20 mouse cellular contexts compared by ENCODE assay signal in genomic region chr11:101943055-101943454, GRCm38 (mm10). TPM values are rescaled to one million over a fixed set of nuclear protein-coding genes. Genes with fewer than 3 reads are reported as not detected.
A peak's percentile ranks its signal among the peaks of the same experiment; 100 is the strongest.
DNase-seq lines count a peak whose midpoint lies in the region; ATAC-seq lines count a peak whose summit lies in the region.
"Had no signal": no experiment of that assay in that cellular context is flagged by ENCODE, and none has a peak within 500 bp of the region (broad histone marks: within the 10 kb centered on the region; RNA-seq: fewer than 3 reads in every experiment).

No protein-coding gene starts in this region.

- DNase-seq in left cerebral cortex, postnatal 4 days, result peak; percentile 66
- no peak for DNase-seq in left cerebral cortex, adult 9 months (ENCODE audit: low spot score in 2 of 2)
- peak; percentile 94 for DNase-seq in cerebellum, adult 11-12 months
- peak; percentile 97 to 98 for DNase-seq in cerebellum, postnatal 10 days
- DNase-seq in gastrocnemius, postnatal 36 days, result no peak
- no peak for DNase-seq in urinary bladder, postnatal 4 days (ENCODE audit: low spot score in 2 of 2)
- DNase-seq: adrenal gland, postnatal 10 days; kidney, adult 9 months; kidney, postnatal 36 days; lung, postnatal 4 days had no signal

- intact Hi-C loops in left cerebral cortex, postnatal 4 days (cut with DNase I), result no loop called here
- intact Hi-C loops in gastrocnemius, postnatal 36 days (cut with DNase I), result no loop called here

- no peak for ATAC-seq in erythroblast, adult 5-6 weeks (replicated peaks; ENCODE audit: low FRiP score, poor library complexity, severe bottlenecking)
- ATAC-seq: forebrain, embryonic 14.5 days; hindbrain, embryonic 16.5 days; intestine, embryonic 15.5 days; midbrain, embryonic 16.5 days had no signal

RNA-seq across cellular contexts. Expression of gene Sost, which starts 23.8 kb away (rescaled TPM):
- total RNA-seq in left cerebral cortex, postnatal 4 days (2021), result not detected
- not detected in 2 replicates for total RNA-seq in erythroblast, adult 5-6 weeks (2015; ENCODE audit: low replicate concordance)
- total RNA-seq in erythroblast, adult 5-6 weeks (2017; ENCODE audit: low replicate concordance), result not detected in 2 replicates
- total RNA-seq in gastrocnemius, postnatal 36 days (2021), result not detected
- total RNA-seq: gastrocnemius, adult 8-10 months; granulocyte monocyte progenitor cell, adult 5-6 weeks; left cerebral cortex, adult 18-20 months; megakaryocyte-erythroid progenitor cell, adult 5-6 weeks had no signal

RNA-seq across cellular contexts. Expression of gene Cfap97d1, which starts 41.0 kb away (rescaled TPM):
- total RNA-seq in left cerebral cortex, postnatal 4 days (2021), result not detected
- total RNA-seq in erythroblast, adult 5-6 weeks (2015; ENCODE audit: low replicate concordance), result not detected in 2 replicates
- total RNA-seq in erythroblast, adult 5-6 weeks (2017; ENCODE audit: low replicate concordance), result not detected in 2 replicates
- total RNA-seq in gastrocnemius, postnatal 36 days (2021), result not detected
- total RNA-seq: adrenal gland, postnatal 10 days; gastrocnemius, adult 8-10 months; granulocyte monocyte progenitor cell, adult 5-6 weeks; left cerebral cortex, adult 18-20 months; left cerebral cortex, postnatal 36 days; megakaryocyte-erythroid progenitor cell, adult 5-6 weeks had no signal

RNA-seq across cellular contexts. Expression of gene Dusp3, which starts 43.8 kb away (rescaled TPM):
- total RNA-seq in left cerebral cortex, postnatal 4 days (2021), result 10 to 100 TPM; 53.2 to 56.5 TPM
- total RNA-seq in erythroblast, adult 5-6 weeks (2015; ENCODE audit: low replicate concordance), result 1.9 and 5.0 TPM in 2 replicates
- 1.5 and 3.1 TPM in 2 replicates for total RNA-seq in erythroblast, adult 5-6 weeks (2017; ENCODE audit: low replicate concordance)
- total RNA-seq in gastrocnemius, postnatal 36 days (2021), result 100 to 1,000 TPM; 126 to 167 TPM

RNA-seq across cellular contexts. Expression of gene Meox1, which starts 48.9 kb away (rescaled TPM):
- 1 to 10 TPM; 1.2 to 1.5 TPM for total RNA-seq in left cerebral cortex, postnatal 4 days (2021)
- total RNA-seq in erythroblast, adult 5-6 weeks (2015; ENCODE audit: low replicate concordance), result not detected in 2 replicates
- not detected in 2 replicates for total RNA-seq in erythroblast, adult 5-6 weeks (2017; ENCODE audit: low replicate concordance)
- 1 to 10 TPM; 3.1 to 3.5 TPM for total RNA-seq in gastrocnemius, postnatal 36 days (2021)
- total RNA-seq: granulocyte monocyte progenitor cell, adult 5-6 weeks; megakaryocyte-erythroid progenitor cell, adult 5-6 weeks had no signal

Comparison
In these comparisons a context has a peak if more than half of its experiments do, and no peak if none do; other contexts are left out.
1. DNase-seq: peak in left cerebral cortex, postnatal 4 days (single experiment), cerebellum, adult 11-12 months (single experiment) and cerebellum, postnatal 10 days (2 of 2); none in left cerebral cortex, adult 9 months (0 of 2), gastrocnemius, postnatal 36 days (0 of 2) and urinary bladder, postnatal 4 days (0 of 2).
2. RNA of gene Dusp3, which starts 43.8 kb away (total RNA-seq): 126 to 167 TPM in gastrocnemius, postnatal 36 days and 53.2 to 56.5 TPM in left cerebral cortex, postnatal 4 days; 1.5 to 5.0 TPM in erythroblast, adult 5-6 weeks; every median in the first group is over 4 times any median in the second.